Mouse (Mus musculus) spleen, postnatal 4 days (tissue): ENCODE results near the gene Gm29776.
A peak's percentile ranks its signal among the peaks of the same experiment; 100 is the strongest.

Experiments
- DNase-seq, 2 experiments: peaks; one replicate each; pipeline ENCODE4 v3.0.0; 2022; ENCODE audit warnings: low spot score in 2 of 2

Gm29776 gene

GRCm38 (mm10) chr14:54650621-54651454 lies 47.8 kb downstream of the Gm29776 start:
- peak; percentile 88 to 93 for DNase-seq

GRCm38 (mm10) chr14:54647900-54648299 lies 50.7 kb downstream of the Gm29776 start:
- DNase-seq = no peak

- DNase-seq = no peak
Measured at GRCm38 (mm10) chr14:54646898-54647636, 51.6 kb downstream of the Gm29776 start.

GRCm38 (mm10) chr14:54646455-54646854 lies 52.2 kb downstream of the Gm29776 start:
- no peak for DNase-seq

- DNase-seq = no peak
Measured at GRCm38 (mm10) chr14:54644294-54644693, 54.3 kb downstream of the Gm29776 start.

- no peak for DNase-seq
Measured at GRCm38 (mm10) chr14:54643011-54643410, 55.6 kb downstream of the Gm29776 start.
